Mouse (Mus musculus): ENCODE measurements at regions not wholly inside any gene's neighbourhood (a gene's known extent, or its start where the extent isn't known, plus 50 kb on each side); places are given as distances from the start of the nearest gene placed in this dataset.

DNA sequence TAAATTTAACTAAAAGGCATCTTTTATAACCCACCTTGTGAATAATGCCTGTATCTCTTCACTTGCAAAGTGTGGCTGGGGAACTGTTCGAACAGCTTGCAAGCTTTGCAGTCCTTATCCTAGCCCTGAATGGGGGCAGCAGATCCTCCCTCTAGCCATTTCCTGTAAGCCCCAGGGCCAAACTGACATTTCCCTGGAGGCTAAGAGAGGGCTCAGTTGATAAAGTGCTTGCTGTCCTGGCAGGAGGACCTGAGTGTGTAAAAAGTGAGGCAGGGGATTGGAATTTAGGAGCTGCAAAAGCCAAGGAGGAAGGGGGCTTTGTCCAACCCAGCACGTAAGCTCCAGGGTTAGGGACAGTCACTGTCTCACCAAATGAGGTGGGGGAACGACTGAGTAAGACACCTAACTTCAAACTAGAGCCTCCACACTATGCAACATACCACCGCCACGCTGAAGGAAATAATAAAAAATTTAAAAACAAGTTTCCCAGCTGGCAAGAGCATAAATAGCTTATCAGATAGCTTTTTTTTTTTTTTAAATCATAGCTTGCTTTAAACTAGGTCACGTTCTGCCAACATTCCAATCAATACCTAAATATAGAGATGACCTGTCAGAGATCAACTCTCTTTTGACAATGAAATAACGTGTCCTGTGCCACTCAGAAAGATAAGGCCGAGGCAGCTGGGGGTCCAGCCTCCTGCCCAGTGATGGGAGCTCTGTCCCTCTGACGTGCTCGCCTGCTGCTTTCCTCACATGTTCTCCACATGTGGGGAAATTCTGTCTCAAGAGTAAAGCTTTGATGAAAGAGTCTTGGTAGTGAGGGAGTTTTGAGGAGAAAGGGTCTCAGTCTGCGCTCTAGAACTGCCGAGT lies 146.0 kb downstream of the Zfp36l1 start:
- no peak for DNase-seq (ENCODE audit: low spot score)

GRCm38 (mm10) chr12:79966289-79966615 lies 146.6 kb downstream of the Zfp36l1 start:
- DNase-seq (ENCODE audit: low spot score), result no peak

GRCm38 (mm10) chr12:79965471-79966288 lies 147.1 kb downstream of the Zfp36l1 start:
- DNase-seq (ENCODE audit: low spot score), result no peak

GRCm38 (mm10) chr12:79963443-79964025 lies 149.3 kb downstream of the Zfp36l1 start:
- no peak for DNase-seq (ENCODE audit: low spot score)

DNA sequence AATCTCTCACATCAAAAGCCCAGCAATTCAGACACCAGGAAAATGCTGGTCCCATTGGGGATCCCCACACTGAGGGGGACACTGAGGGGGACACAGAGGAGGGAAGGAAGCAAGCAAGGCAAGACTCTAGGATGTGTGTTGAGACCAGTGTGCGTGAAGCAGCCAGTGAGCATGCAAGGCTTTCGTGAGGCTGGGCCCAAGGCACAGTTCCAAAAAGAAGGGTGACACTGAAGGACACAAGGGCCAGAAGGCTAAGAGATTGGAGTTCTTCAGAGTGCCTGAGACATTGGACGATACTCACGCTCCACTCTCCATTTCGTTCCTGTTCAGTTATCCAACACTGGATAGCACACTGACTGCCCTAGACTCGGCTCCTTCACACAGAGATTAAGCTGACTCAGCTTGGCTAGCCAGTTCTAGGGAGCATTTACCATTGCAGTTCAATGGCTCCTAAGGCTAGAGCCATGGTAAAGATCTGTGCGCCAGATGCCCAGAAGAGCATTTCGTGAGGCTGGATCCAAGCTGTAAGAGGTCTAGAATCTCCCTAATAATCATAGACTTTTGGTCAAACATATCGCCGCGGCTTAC lies 150.1 kb downstream of the Zfp36l1 start:
- no peak for DNase-seq (ENCODE audit: low spot score)

DNA sequence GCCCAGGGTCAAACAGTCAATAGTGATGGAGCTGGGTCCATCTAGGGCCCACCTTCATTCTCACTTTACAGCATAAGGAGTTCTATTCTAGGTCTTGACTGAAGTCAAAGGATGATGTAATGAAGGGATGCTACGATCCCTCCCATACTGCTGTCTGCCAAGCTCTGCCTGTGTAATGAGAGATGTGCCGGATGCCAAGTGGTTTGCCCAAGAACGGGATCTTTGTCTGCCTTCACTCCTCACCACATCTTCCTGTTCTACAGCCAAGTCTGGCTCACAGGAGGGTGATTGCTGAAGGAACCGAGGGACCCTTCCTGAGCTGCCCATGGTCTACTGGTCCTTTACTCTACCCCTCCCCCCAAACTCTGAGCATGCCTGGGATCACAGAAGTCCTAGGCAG lies 150.9 kb downstream of the Zfp36l1 start:
- DNase-seq (ENCODE audit: low spot score), result no peak

DNA sequence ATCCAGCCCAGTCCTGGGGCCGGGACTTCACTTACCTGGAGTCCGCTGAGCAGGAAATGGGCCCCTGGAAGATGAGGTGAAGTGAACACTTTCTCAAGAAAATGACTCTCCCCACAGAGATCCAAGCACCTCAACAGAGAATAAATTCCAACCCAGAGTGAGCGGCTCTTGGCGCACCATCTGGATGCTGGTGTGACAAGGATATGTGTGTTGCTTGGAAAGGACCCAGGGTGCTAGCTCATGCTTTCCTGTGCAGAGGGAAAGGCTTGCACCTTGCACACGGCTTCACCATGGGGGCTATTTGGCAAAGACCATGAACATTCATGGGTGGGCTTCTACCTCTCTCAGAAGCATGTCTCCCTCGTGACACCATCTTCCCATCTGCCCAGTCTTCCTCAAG lies 151.7 kb downstream of the Zfp36l1 start:
- no peak for DNase-seq (ENCODE audit: low spot score)

DNA sequence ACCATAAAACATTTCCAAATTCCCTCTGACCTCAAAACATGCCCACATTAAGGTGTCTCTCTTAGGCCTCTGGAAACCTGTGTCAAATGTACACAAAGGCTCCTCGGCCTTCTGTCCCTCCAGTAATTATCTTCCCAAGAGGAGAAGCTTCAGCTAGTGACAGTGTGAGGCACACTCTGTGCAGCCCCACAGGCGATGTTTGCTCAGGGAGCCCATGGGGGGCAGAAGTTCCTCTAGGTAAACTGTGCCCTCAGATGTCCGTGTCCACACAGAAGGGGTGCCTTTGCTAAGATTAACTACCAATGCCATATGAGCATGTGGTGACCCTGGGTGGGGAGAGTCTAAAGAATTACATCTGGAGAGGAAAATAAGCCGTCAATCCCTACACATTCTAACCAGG lies 152.4 kb downstream of the Zfp36l1 start:
- no peak for DNase-seq (ENCODE audit: low spot score)

- no peak for DNase-seq (ENCODE audit: low spot score)
Measured at GRCm38 (mm10) chr12:79959540-79960305, 153.1 kb downstream of the Zfp36l1 start.

GRCm38 (mm10) chr12:79957211-79957610 lies 155.6 kb downstream of the Zfp36l1 start:
- DNase-seq (ENCODE audit: low spot score), result no peak

DNA sequence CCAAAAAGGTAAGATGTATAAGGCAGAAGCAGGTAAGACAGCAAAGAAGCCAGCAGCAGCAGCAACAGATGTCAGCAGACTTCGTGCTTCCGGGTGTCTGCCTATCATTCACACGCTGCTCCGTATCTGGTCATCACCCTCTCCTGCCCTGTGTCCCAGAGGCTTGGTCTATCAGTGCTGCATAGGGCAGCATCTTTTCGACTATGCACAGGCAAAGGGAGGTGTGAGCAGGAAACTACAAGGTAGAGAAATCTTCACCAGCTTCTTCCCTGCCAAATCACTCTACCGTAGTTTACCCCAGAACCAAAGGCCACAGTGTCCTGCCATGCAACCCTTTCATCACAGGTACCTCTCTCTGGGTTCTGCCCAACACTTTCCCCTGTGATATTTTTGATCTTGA lies 156.5 kb downstream of the Zfp36l1 start:
- DNase-seq (ENCODE audit: low spot score), result no peak

- no peak for DNase-seq (ENCODE audit: low spot score)
Measured at GRCm38 (mm10) chr12:79955501-79955900, 157.3 kb downstream of the Zfp36l1 start.

- no peak for DNase-seq (ENCODE audit: low spot score)
Measured at GRCm38 (mm10) chr12:79950579-79951112, 162.2 kb downstream of the Zfp36l1 start.

- DNase-seq (ENCODE audit: low spot score), result peak; percentile 86
Measured at GRCm38 (mm10) chr12:79949101-79949824, 163.6 kb downstream of the Zfp36l1 start.

DNA sequence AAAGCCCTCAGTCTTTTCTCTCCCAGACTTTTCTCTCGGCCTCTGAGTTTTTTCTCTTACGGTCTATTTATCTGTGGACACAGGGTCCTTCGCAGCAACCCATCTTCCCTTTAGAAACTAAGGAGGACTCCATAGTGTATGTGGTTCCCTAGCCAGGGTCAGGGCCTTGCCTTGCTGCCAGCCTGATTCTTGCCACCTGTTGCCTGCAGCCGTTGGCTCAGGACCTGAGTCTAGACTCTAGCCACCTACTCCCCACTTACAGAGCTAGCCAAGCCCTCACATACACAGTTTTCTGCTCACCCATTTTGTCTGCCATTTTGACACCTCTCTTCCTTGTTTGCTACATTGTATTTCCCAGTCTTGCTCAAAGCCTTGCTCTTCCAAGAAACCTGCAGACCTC lies 165.2 kb downstream of the Zfp36l1 start:
- no peak for DNase-seq (ENCODE audit: low spot score)

- no peak for DNase-seq (ENCODE audit: low spot score)
Measured at GRCm38 (mm10) chr12:79946777-79947176, 166.0 kb downstream of the Zfp36l1 start.

- no peak for DNase-seq (ENCODE audit: low spot score)
Measured at GRCm38 (mm10) chr12:79945899-79946298, 166.9 kb downstream of the Zfp36l1 start.

DNA sequence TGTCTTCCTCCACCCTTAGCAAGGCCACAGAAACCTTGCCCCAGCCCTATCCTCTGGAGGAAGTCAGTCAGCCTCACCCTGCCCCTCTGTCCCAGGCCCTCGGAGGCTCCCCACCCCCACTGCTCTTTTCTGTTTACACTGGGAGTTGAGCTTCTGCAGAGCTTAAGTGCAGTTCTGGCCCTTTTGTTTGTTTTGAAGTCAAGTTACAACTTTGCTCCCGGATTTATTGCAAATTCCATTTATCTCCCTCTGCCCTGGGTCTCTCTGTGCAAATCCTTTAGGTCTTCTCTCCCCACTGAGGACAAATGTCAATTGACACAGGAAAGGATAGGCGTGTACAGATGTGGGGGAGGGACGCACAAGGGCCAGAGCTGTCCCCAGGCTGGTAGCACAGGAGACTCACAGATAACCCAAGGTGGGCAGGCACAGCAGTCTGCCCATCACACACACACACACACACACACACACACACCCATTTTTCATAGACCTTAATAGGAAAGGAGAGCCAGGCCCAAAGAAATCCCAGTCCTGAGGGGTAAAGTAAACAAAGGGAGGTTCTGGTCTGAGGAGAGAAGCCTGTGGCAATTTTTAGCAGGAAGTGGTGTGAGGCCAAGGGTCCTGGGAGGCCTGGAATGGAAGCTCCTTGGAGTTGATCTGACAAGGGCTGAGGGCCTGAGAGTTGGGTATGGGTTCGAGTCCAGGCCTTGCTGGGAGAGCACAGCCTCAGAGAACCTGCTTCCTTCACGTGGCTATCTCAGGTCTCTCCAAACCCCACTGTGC lies 167.9 kb downstream of the Zfp36l1 start:
- DNase-seq (ENCODE audit: low spot score), result peak; percentile 91

DNA sequence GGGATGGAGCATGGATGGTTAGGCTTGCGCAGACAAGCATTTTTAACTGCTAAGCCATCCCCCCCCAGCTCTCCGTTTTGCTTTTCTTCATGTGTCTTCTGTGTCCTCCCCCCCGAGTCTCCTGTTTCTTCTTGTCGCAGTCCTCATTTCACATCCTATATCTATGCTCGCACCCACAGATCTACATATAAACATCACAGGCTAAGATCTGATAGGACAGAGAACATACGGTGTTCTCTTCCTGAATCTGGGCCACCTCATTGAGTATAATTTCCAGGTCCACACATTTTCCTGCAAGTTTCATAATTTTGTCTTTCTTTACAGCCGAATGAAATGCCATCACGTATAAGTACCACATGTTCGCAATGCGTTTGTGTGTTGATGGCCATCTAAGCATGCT lies 168.7 kb downstream of the Zfp36l1 start:
- DNase-seq (ENCODE audit: low spot score), result no peak

- no peak for DNase-seq (ENCODE audit: low spot score)
Measured at GRCm38 (mm10) chr12:79942563-79943131, 170.2 kb downstream of the Zfp36l1 start.
